Mouse (Mus musculus) brain, embryonic 14.5 days (tissue): ENCODE measurements around the gene Hspa8. TPM values are rescaled to one million over a fixed set of nuclear protein-coding genes. Genes with fewer than 3 reads are reported as not detected.

ENCODE experiments used
- DNase-seq: peaks from one replicate; pipeline ENCODE4 v3.0.0-alpha.2; 2011; ENCODE audit warnings: low read depth
- CTCF ChIP-seq: fragments of 200-500 bp; IDR thresholded peaks from 2 replicates; pipeline ENCODE4 v1.5.1; 2012; ENCODE audit warnings: inconsistent platforms, mild to moderate bottlenecking, moderate library complexity, borderline replicate concordance; ENCODE audit not compliant: insufficient read depth, insufficient read length; ENCODE audit errors: extremely low read depth
- POLR2A ChIP-seq: fragments of 200-500 bp; IDR thresholded peaks from 2 replicates; pipeline ENCODE4 v1.6.1; 2012; ENCODE audit warnings: mild to moderate bottlenecking, inconsistent platforms, borderline replicate concordance; ENCODE audit not compliant: poor library complexity, insufficient read depth, insufficient read length, severe bottlenecking; ENCODE audit errors: extremely low read depth
- polyA plus RNA-seq: library from polyadenylated mRNA; depleted of rRNA; stranded (reverse); fragments of >200 nt; gene quantifications from 2 replicates; pipeline ENCODE4 v1.2.3, GENCODE M21; 2012

Gene Hspa8
- polyA plus RNA-seq, 1 experiment, result 2,783 TPM

DNA sequence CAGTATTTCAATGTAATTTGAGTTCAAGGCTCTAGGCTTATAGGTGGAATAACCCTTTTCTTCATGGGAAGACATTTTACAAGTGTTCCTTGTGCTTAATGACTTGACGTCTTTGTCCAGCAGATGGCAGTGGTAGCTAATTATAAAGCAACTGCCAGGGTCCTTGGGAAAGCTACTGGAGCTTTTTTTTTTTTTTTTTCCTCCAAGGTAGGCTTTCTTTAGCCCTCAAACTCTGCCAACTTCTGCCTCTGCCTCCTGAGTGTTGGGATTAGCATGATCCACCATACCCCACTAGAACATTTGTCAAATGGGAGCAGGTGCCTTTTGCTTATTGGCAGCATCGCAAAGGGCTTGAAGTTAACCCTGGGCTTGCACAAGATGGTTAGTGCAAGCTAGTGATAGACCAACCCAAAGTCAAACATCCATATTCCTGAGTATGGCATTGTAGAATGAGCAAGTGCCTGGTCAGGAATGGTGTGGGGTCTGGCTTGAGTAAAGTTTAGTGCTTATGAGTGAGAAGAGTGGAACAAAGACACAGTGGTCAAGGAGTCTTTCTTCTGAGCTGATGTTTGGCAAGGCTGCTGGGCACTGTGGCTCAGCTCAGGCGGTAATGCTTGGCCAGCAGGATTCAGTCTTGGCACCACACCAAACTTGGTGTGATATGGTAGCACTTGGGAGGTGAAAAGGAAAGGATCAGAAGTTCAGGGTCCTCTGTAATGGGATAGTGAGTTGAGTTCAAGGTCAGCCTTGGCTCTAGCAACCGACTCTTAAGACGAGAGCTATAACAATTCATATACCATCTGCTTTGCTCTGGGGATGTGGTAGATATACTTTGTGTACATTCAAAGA, 5.9 kb downstream of the Hspa8 start:
- TF ChIP-seq CTCF, result peak; percentile 48; the same call in 1 of the 2 replicates
- TF ChIP-seq POLR2A, result no peak
- peak; percentile 91 for DNase-seq

- TF ChIP-seq POLR2A (no peak), CTCF (no peak)
- peak; percentile 59 for DNase-seq
These were observed 6.6 kb downstream of the Hspa8 start for GRCm38 (mm10) chr9:40807289-40807920.

GRCm38 (mm10) chr9:40808061-40808906, 7.5 kb downstream of the Hspa8 start:
- peak; percentile 73 for DNase-seq
- no peak for TF ChIP-seq POLR2A
- TF ChIP-seq CTCF, result no peak

- TF ChIP-seq CTCF (no peak), POLR2A (no peak)
These were observed 8.1 kb downstream of the Hspa8 start for GRCm38 (mm10) chr9:40808907-40809280.

DNA sequence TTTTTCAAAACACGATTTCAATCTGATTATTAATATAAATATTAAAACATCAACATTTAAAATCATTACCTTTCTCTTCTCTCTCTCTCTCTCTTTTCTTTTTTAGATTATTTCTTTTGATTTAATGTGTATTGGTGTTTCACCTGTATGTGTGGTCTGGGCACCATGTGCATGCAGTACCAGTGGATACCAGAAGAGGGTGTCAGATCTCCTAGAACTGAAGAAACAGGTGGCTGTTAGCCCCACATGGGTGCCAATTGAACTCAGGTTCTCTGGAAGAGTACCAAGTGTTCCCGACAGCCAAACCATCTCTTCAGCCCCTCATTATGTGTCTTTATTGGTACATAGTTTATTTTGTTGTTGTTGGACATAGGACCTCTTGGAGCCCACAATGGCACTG, 11.1 kb downstream of the Hspa8 start:
- TF ChIP-seq POLR2A (no peak), CTCF (peak; percentile 47; the same call in 1 of the 2 replicates)
- DNase-seq, result no peak

More at GRCm38 (mm10) chr9:40808907-40809280, 8.1 kb downstream of the Hspa8 start:
- DNase-seq, result no peak

DNA sequence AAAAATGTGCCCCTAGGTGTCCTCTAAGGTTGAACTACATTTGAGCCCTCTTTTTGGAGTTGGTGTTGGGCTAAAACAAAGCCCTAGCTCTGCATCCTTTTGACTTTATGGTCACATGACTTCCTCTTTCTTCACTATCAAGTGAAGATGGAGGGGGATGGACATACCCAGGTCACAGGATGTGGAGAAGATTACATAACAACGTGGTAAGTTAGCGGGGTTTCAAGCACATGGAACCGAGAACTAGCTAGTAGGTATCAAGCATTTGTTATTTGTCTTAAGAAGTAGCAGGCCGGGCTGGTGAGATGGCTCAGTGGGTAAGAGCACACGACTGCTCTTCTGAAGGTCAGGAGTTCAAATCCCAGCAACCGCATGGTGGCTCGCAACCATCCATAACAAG, 13.3 kb downstream of the Hspa8 start:
- TF ChIP-seq CTCF (no peak), POLR2A (no peak)
- no peak for DNase-seq

- TF ChIP-seq POLR2A, result no peak
- no peak for TF ChIP-seq CTCF
These were observed 16.7 kb downstream of the Hspa8 start for GRCm38 (mm10) chr9:40817325-40818028.

GRCm38 (mm10) chr9:40825601-40826000, 24.8 kb downstream of the Hspa8 start:
- no peak for DNase-seq
- TF ChIP-seq CTCF (no peak), POLR2A (no peak)

More at GRCm38 (mm10) chr9:40817325-40818028, 16.7 kb downstream of the Hspa8 start:
- DNase-seq, result peak; percentile 12

- no peak for DNase-seq
These were observed 26.6 kb downstream of the Hspa8 start for GRCm38 (mm10) chr9:40827366-40827765.

DNA sequence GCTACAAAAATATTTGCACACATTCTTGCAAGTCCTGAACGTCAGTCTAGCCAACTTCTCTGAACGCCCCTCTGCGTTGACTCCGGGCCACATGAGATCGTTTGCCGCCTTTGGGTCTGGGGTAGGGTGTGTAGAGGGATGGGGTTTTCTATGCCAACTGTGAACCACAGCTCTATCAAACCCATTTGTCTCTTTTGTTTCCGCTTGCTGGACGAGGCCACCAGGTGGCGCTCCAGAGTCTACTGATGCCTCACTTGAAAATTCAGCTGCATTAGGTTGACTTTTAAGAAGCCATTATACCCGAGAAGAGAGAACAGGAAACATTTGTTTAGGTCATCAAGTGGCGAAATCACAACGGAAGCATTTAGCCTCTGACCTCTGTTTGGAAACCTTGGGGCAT, 33.8 kb downstream of the Hspa8 start:
- TF ChIP-seq CTCF (peak; percentile 91), POLR2A (no peak)
- DNase-seq, result peak; percentile 89

More at GRCm38 (mm10) chr9:40827366-40827765, 26.6 kb downstream of the Hspa8 start:
- TF ChIP-seq POLR2A (no peak), CTCF (no peak)

DNA sequence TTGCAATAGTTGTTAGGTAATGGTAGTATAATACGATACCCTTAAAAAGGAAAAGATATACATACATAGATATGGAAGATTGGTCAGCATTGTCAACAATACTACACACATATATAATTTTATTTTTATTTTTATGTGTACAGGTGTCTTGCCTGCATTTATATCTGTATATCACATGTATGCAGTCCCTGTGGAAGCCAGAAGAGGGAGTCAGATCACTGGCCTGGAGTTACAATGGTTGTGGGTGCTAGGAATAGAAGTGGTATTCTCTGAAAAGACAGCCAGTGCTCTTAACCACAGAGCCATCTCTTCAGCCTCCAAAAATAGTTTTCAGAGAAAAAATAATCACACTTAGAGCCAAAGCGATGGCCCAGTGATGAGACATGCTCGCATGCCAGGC, 35.9 kb downstream of the Hspa8 start:
- DNase-seq, result no peak
- TF ChIP-seq CTCF, result peak; percentile 8; the same call in 1 of the 2 replicates
- no peak for TF ChIP-seq POLR2A
